Mouse (Mus musculus) heart, postnatal 0 days (tissue): ENCODE data around the gene Rmi2.

Experiments used
- CTCF ChIP-seq: IDR thresholded peaks from 2 replicates; pipeline ENCODE4 v1.5.1; 2016; ENCODE audit warnings: antibody characterized with exemption, control low read depth, low read depth
- EP300 ChIP-seq: IDR thresholded peaks from 2 replicates; pipeline ENCODE4 v1.6.1; 2016; ENCODE audit warnings: antibody characterized with exemption, low read depth

DNA sequence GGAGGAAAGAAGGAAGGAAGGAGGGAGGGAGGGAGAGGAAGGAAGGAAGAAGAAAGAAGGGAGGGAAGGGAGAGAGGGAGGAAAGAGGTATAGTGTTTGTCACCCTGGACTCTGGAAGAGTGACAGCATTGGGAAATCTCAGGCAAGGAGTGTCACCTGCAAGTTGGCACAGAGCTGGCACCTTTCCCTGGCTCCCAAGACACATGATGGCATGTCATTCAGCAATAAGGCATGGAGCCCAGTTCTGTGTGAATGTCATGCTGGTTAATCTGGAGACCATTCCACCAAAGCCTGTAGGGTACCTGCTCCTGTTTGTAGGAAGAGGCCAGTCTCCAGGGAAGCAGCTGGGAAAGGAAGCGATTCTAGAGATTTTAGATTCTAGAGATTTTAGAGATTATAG is 24.5 kb upstream of the Rmi2 start:
- TF ChIP-seq CTCF (no peak), EP300 (no peak)
